Mouse (Mus musculus) midbrain, embryonic 16.5 days (tissue): ENCODE data around the gene Hps6. TPM values are rescaled to one million over a fixed set of nuclear protein-coding genes. Genes with fewer than 3 reads are reported as not detected.

Experiments
- ATAC-seq: fragments of 200-750 bp; cut with Nextera tagmentation; 2 replicates; pipeline ENCODE4 v1.8.0; 2017; ENCODE audit warnings: moderate TSS enrichment
- H3K27ac ChIP-seq: fragments of 300-500 bp; sonication (generic); 2 replicates; pipeline ENCODE4 v1.5.1; 2014; ENCODE audit warnings: mild to moderate bottlenecking, low read length, mixed read lengths
- H3K27me3 ChIP-seq: fragments of 300-500 bp; sonication (generic); 2 replicates; pipeline ENCODE4 v1.6.1; 2014; ENCODE audit warnings: low read depth, low read length, mixed read lengths; ENCODE audit not compliant: control insufficient read depth, insufficient read depth
- H3K36me3 ChIP-seq: fragments of 300-500 bp; sonication (generic); 2 replicates; pipeline ENCODE4 v1.6.1; 2014; ENCODE audit warnings: mild to moderate bottlenecking, low read length, moderate library complexity, mixed read lengths; ENCODE audit not compliant: control insufficient read depth, insufficient read depth
- H3K4me1 ChIP-seq: fragments of 300-500 bp; sonication (generic); 2 replicates; pipeline ENCODE4 v1.6.1; 2014; ENCODE audit warnings: mild to moderate bottlenecking, low read length, mixed read lengths; ENCODE audit not compliant: control insufficient read depth, insufficient read depth
- H3K4me2 ChIP-seq: fragments of 300-500 bp; sonication (generic); 2 replicates; pipeline ENCODE4 v1.6.1; 2014; ENCODE audit warnings: mild to moderate bottlenecking, low read length, mixed read lengths
- H3K4me3 ChIP-seq: fragments of 300-500 bp; sonication (generic); 2 replicates; pipeline ENCODE4 v1.5.1; 2014; ENCODE audit warnings: low read depth, mild to moderate bottlenecking, low read length, moderate library complexity, mixed read lengths
- H3K9ac ChIP-seq: fragments of 300-500 bp; sonication (generic); 2 replicates; pipeline ENCODE4 v1.6.1; 2014; ENCODE audit warnings: low read depth, low read length, mixed read lengths
- H3K9me3 ChIP-seq: fragments of 300-500 bp; sonication (generic); replicated peaks from 2 replicates; pipeline ENCODE4 v1.6.1; 2014; ENCODE audit warnings: mild to moderate bottlenecking, low read length, mixed read lengths; ENCODE audit not compliant: control insufficient read depth, poor library complexity, severe bottlenecking
- WGBS: fragments of 180-500 bp; shearing (Covaris S2); extraction: QIAGEN DNeasy Blood & Tissue Kit; methylation state at CpG from one replicate; pipeline ENCODE4 v1.1.7; 2014; 5-methylcytosine and 5-hydroxymethylcytosine counted together
- polyA plus RNA-seq: library from polyadenylated mRNA; unstranded; fragments of >200 nt; fragmentation: Nextera tagmentation; extraction: Ambion mirVana; gene quantifications from 2 replicates; pipeline ENCODE4 v1.2.1, GENCODE M21; 2015

Gene Hps6
- polyA plus RNA-seq, 1 experiment from 2014 or later = 5.7 TPM

GRCm38 (mm10) chr19:46041299-46041932 lies 38.1 kb downstream of the Hps6 start:
- peaks cover 75% of the 10 kb centered on the region for H3K4me1 ChIP-seq
- peak overlapping the region; percentile 89 for H3K4me3 ChIP-seq
- no peaks in the 10 kb centered on the region for H3K27me3 ChIP-seq
- WGBS = 7% methylated on average over 7 of the region's 7 CpGs
- peak overlapping the region; percentile 97 for H3K4me2 ChIP-seq
- no peaks in the 10 kb centered on the region for H3K36me3 ChIP-seq
- H3K27ac ChIP-seq = peak overlapping the region; percentile 97
- no peak for ATAC-seq
- peak overlapping the region; percentile 67 for H3K9ac ChIP-seq
- no peaks in the 10 kb centered on the region for H3K9me3 ChIP-seq

DNA sequence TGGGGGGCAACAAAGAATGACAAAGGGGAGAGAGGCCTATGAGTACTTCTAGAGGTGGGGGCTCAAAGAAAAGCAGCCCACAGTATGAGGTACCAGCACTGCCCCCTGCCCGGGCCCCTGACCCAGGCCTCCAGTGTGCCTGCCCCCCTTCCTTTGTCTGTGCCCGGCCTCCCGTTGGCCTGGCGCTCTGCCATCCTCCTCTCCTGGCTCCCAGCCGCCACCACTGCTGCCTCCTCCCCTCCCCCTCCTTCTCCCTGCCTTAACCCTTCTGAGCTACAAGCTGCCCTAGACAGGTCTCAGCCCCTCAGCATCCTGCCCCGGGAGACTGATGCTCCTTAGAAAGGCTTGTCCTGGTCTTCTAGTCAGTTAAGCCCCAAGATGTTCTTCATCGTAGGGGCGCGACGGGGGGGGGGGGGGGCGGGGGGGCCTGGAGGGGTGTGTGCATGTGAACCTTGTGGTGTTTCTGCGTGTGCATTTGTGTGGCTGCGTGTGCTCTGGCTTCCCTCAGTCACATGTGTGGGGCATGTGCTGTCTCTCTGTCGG lies 38.7 kb downstream of the Hps6 start:
- H3K36me3 ChIP-seq = no peaks in the 10 kb centered on the region
- 0% methylated on average over 12 of the region's 14 CpGs for WGBS
- H3K4me2 ChIP-seq = peak overlapping the region; percentile 97
- H3K4me1 ChIP-seq = peaks cover 74% of the 10 kb centered on the region
- H3K4me3 ChIP-seq = peak overlapping the region; percentile 89
- H3K9me3 ChIP-seq = no peaks in the 10 kb centered on the region
- H3K27me3 ChIP-seq = no peaks in the 10 kb centered on the region
- peak overlapping the region; percentile 67 for H3K9ac ChIP-seq
- peak overlapping the region; percentile 97 for H3K27ac ChIP-seq
- no peak for ATAC-seq

DNA sequence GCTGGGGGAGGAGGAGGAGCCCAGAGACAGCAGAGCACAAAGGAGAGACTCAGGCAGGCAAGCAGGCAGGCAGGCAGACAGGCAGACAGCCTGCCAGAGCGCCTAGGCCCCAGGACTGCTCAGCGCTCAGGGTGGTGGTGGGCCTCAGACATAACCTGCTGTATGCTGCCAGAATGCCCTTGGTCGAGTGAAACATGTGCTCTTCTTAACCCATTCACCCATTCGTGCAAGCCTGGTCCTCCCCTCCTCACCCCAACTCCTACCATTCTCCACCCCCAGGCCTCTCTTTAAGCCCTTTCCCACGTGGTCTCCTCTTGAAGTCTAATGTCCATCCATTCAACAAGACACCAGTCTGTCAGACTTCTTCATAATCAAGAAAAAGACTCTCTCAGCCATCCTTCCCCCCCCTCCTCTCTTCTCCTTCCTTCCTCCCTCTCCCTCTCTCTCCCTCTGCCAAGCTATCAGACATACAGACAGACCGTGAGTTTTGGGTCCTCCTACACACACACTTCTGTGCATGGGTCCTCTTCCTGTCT lies 39.2 kb downstream of the Hps6 start:
- H3K4me3 ChIP-seq = peak overlapping the region; percentile 89
- peaks cover 69% of the 10 kb centered on the region for H3K4me1 ChIP-seq
- 0 out of 2 replicates have a peak, but pooled peaks have one; percentile 4 for ATAC-seq
- peak overlapping the region; percentile 97 for H3K27ac ChIP-seq
- peak overlapping the region; percentile 67 for H3K9ac ChIP-seq
- no peaks in the 10 kb centered on the region for H3K27me3 ChIP-seq
- peak overlapping the region; percentile 97 for H3K4me2 ChIP-seq
- no peaks in the 10 kb centered on the region for H3K36me3 ChIP-seq
- 2% methylated on average over 6 of the region's 6 CpGs for WGBS
- no peaks in the 10 kb centered on the region for H3K9me3 ChIP-seq

- ATAC-seq = no peak
- Histone ChIP-seq H3K9ac (peak overlapping the region; percentile 95), H3K4me1 (peaks cover 60% of the 10 kb centered on the region)
Observed at GRCm38 (mm10) chr19:46043380-46043779, 40.1 kb downstream of the Hps6 start.

GRCm38 (mm10) chr19:46044271-46044992 lies 41.1 kb downstream of the Hps6 start, which contains the start of gene Pprc1:
Pprc1 (plus strand) TSS chr19:46044886.
- Histone ChIP-seq H3K27me3 (no peaks in the 10 kb centered on the region), H3K9me3 (no peaks in the 10 kb centered on the region), H3K4me3 (peak within 1 kb of the TSS; percentile 89), H3K9ac (peak within 1 kb of the TSS; percentile 95), H3K4me1 (peaks cover 57% of the 10 kb centered on the region), H3K27ac (peak within 1 kb of the TSS; percentile 97), H3K4me2 (peak within 1 kb of the TSS; percentile 97), H3K36me3 (no peaks in the 10 kb centered on the region)
- WGBS = 0% methylated on average over 24 of the region's 34 CpGs
- no peak; the same call in 1 of the 2 replicates for ATAC-seq

More at GRCm38 (mm10) chr19:46043380-46043779, 40.1 kb downstream of the Hps6 start:
- Histone ChIP-seq H3K4me3 (peak overlapping the region; percentile 89), H3K27me3 (no peaks in the 10 kb centered on the region), H3K36me3 (no peaks in the 10 kb centered on the region), H3K27ac (peak overlapping the region; percentile 97), H3K9me3 (no peaks in the 10 kb centered on the region), H3K4me2 (peak overlapping the region; percentile 97)
- 57% methylated on average over 7 of the region's 7 CpGs for WGBS

DNA sequence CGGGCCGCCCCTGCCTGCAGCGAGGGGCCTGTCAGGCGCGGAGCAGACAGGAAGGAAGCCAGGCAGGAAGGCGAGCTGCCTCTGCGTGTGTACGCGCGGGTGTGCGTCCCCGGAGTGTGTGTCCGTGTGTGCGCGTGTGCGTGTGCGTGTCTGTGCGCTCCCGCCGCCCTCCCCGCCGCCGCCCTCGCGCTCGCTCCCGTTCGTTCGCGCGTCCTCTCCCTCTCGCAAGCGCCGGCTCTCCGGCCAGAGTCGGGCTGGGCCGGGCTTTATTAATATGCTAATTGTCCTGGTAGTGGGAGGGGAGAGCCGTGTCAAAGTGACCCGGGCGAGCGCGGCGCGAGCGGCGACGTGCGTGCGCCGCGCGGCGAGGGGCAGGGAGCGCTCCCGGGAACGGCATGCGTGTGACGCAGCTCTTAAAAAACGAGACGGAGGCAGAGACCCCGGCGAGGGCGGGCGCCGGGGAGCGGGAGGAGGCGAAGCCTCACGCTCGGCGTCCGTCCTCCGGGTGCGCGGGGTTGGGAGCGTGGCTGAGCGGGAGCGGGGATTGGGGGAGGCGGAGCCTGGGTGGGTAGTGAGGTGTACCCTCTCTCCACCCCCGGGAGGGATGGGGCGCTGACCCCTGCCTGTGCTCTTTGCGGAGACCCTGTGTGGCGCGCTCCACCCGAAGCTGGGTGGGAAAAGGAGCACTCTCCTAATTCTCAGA lies 41.8 kb downstream of the Hps6 start, which contains the start of gene Ldb1:
TSS of gene Ldb1 (minus strand) at position 222 of the 703 bp plus-strand sequence.
- no peaks in the 10 kb centered on the region for H3K9me3 ChIP-seq
- no peaks in the 10 kb centered on the region for H3K27me3 ChIP-seq
- under 1% methylated on average over 76 of the region's 84 CpGs for WGBS
- H3K4me1 ChIP-seq = peaks cover 51% of the 10 kb centered on the region
- ATAC-seq = peak; percentile 81
- H3K36me3 ChIP-seq = no peaks in the 10 kb centered on the region
- peak within 1 kb of the TSS; percentile 89 for H3K4me3 ChIP-seq
- peak within 1 kb of the TSS; percentile 97 for H3K27ac ChIP-seq
- H3K4me2 ChIP-seq = peak within 1 kb of the TSS; percentile 97
- peak within 1 kb of the TSS; percentile 95 for H3K9ac ChIP-seq

DNA sequence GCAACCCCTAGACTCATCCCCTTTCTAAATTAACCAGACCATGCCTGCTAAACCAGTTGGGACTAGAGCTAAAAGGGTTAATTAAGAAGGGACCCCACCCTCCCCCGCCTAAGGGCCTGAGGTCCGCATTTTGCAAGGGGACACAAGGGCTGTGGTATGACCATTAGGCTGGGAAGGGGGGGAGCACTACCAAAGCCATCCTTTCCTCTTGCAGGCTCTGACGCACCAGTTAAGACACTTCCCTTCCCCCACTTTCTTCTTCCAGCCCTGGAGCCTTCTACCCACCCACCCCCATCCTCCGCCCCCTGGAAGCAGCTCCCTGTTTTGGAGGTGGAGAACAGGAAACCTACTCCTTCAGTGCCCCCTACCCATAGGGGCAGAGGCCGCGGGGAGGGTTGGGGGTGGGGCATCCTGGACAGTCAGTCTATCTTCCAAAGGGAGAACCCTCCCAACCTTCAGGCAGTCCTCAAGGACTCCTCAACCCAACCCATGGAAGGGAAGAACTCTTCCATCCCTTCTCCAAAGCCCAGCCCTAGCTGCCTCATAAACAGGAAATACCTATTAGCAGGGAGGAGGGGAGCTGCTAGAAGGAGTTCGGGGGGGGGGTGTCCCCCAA lies 42.5 kb downstream of the Hps6 start:
- no peaks in the 10 kb centered on the region for H3K27me3 ChIP-seq
- H3K9ac ChIP-seq = peak overlapping the region; percentile 95
- no peaks in the 10 kb centered on the region for H3K9me3 ChIP-seq
- peak overlapping the region; percentile 89 for H3K4me3 ChIP-seq
- peak overlapping the region; percentile 97 for H3K27ac ChIP-seq
- peaks cover 45% of the 10 kb centered on the region for H3K4me1 ChIP-seq
- WGBS = 2% methylated on average over 7 of the region's 7 CpGs
- peak overlapping the region; percentile 97 for H3K4me2 ChIP-seq
- peak; percentile 44 for ATAC-seq
- H3K36me3 ChIP-seq = no peaks in the 10 kb centered on the region

- no peak overlapping the region for H3K4me3 ChIP-seq
Observed at GRCm38 (mm10) chr19:46046621-46047025, 43.3 kb downstream of the Hps6 start.

More at GRCm38 (mm10) chr19:46046621-46047025, 43.3 kb downstream of the Hps6 start:
- peaks cover 36% of the 10 kb centered on the region for H3K4me1 ChIP-seq
- H3K9me3 ChIP-seq = no peaks in the 10 kb centered on the region
- no peaks in the 10 kb centered on the region for H3K27me3 ChIP-seq
- 8% methylated on average over 10 of the region's 10 CpGs for WGBS
- no peak overlapping the region; the same call in 1 of the 2 replicates for H3K9ac ChIP-seq
- no peaks in the 10 kb centered on the region for H3K36me3 ChIP-seq
- peak overlapping the region; percentile 39; the same call in 1 of the 2 replicates for H3K27ac ChIP-seq
- H3K4me2 ChIP-seq = peak overlapping the region; percentile 97; the same call in 1 of the 2 replicates
- no peak for ATAC-seq
